Mouse (Mus musculus) embryonic fibroblast, embryonic 13.5 days (primary cell): Measurements from ENCODE around the gene Akt1.

Source experiments
- CTCF ChIP-seq: IDR thresholded peaks from 2 replicates; pipeline ENCODE4 v1.5.1; 2011; ENCODE audit warnings: mild to moderate bottlenecking, control low read depth, low read length, moderate library complexity, borderline replicate concordance; ENCODE audit not compliant: insufficient read depth
- POLR2A ChIP-seq: IDR thresholded peaks from 2 replicates; pipeline ENCODE4 v1.6.1; 2011; ENCODE audit warnings: low read depth, mild to moderate bottlenecking, control low read depth, low read length, moderate library complexity

- TF ChIP-seq CTCF (no peak), POLR2A (no peak)
Measured at GRCm38 (mm10) chr12:112718995-112719394, 44.3 kb upstream of the Akt1 start.
